Mouse (Mus musculus) embryonic facial prominence, embryonic 14.5 days (tissue): Measurements from ENCODE around the gene Haus6. TPM values are rescaled to one million over a fixed set of nuclear protein-coding genes. Genes with fewer than 3 reads are reported as not detected.

Experiments used
- ATAC-seq: fragments of 200-750 bp; cut with Nextera tagmentation; 2 replicates; pipeline ENCODE4 v1.8.0; 2017; ENCODE audit warnings: low read depth, moderate number of reproducible peaks, moderate TSS enrichment
- DNase-seq: peaks from one replicate; pipeline ENCODE4 v3.0.0-alpha.2; 2015; ENCODE audit warnings: low spot score
- H3K27ac ChIP-seq: fragments of 300-500 bp; sonication (generic); replicated peaks from 2 replicates; pipeline ENCODE4 v1.5.1; 2014; ENCODE audit warnings: low read depth, mild to moderate bottlenecking, low read length, moderate library complexity
- H3K27me3 ChIP-seq: fragments of 300-500 bp; sonication (generic); replicated peaks from 2 replicates; pipeline ENCODE4 v1.6.1; 2014; ENCODE audit warnings: low read length; ENCODE audit not compliant: control insufficient read depth, insufficient read depth
- H3K36me3 ChIP-seq: fragments of 300-500 bp; sonication (generic); 2 replicates; pipeline ENCODE4 v1.6.1; 2014; ENCODE audit warnings: low read length, mixed read lengths; ENCODE audit not compliant: control insufficient read depth, insufficient read depth
- H3K4me1 ChIP-seq: fragments of 300-500 bp; sonication (generic); 2 replicates; pipeline ENCODE4 v1.6.1; 2014; ENCODE audit warnings: antibody characterized with exemption, low read length; ENCODE audit not compliant: control insufficient read depth, insufficient read depth
- H3K4me2 ChIP-seq: fragments of 300-500 bp; sonication (generic); 2 replicates; pipeline ENCODE4 v1.6.1; 2014; ENCODE audit warnings: low read depth, mild to moderate bottlenecking, low read length, moderate library complexity, mixed read lengths
- H3K4me3 ChIP-seq: fragments of 300-500 bp; sonication (generic); 2 replicates; pipeline ENCODE4 v1.5.1; 2014; ENCODE audit warnings: low read depth, mild to moderate bottlenecking, low read length
- H3K9ac ChIP-seq: fragments of 300-500 bp; sonication (generic); 2 replicates; pipeline ENCODE4 v1.6.1; 2014; ENCODE audit warnings: low read depth, mild to moderate bottlenecking, low read length, moderate library complexity, mixed read lengths
- H3K9me3 ChIP-seq: fragments of 300-500 bp; sonication (generic); 2 replicates; pipeline ENCODE4 v1.6.1; 2016; ENCODE audit warnings: low read length; ENCODE audit not compliant: control insufficient read depth
- WGBS: fragments of 180-500 bp; shearing (Covaris S2); extraction: QIAGEN DNeasy Blood & Tissue Kit; methylation state at CpG from one replicate; pipeline ENCODE4 v1.1.7; 2014; 5-methylcytosine and 5-hydroxymethylcytosine counted together
- polyA plus RNA-seq: library from polyadenylated mRNA; unstranded; fragments of >200 nt; fragmentation: Nextera tagmentation; extraction: Ambion mirVana; gene quantifications from 2 replicates; pipeline ENCODE4 v1.2.1, GENCODE M21; 2014

Haus6 gene
- polyA plus RNA-seq, 1 experiment from 2014 or later: 12.2 TPM

- ATAC-seq (no peak), DNase-seq (no peak)
- Histone ChIP-seq H3K27me3 (no peaks in the 10 kb centered on the region), H3K9ac (no peak overlapping the region), H3K36me3 (no peaks in the 10 kb centered on the region), H3K4me3 (no peak overlapping the region), H3K4me1 (no peaks in the 10 kb centered on the region), H3K27ac (no peak overlapping the region), H3K4me2 (no peak overlapping the region), H3K9me3 (no peaks in the 10 kb centered on the region)
- 60% methylated on average over 4 of the region's 4 CpGs for WGBS
Measured at GRCm38 (mm10) chr4:86559006-86559405, 52.8 kb downstream of the Haus6 start.

GRCm38 (mm10) chr4:86558228-86558627, 53.6 kb downstream of the Haus6 start, which contains the start of gene Saxo1:
Gene Saxo1, minus strand, starts transcription at chr4:86558328.
- WGBS: 86% methylated on average over 7 of the region's 7 CpGs
- no peak within 1 kb of the TSS for H3K9ac ChIP-seq
- H3K4me3 ChIP-seq: no peak within 1 kb of the TSS
- H3K4me1 ChIP-seq: no peaks in the 10 kb centered on the region
- no peak for ATAC-seq
- H3K36me3 ChIP-seq: no peaks in the 10 kb centered on the region
- no peak for DNase-seq
- no peaks in the 10 kb centered on the region for H3K9me3 ChIP-seq
- no peaks in the 10 kb centered on the region for H3K27me3 ChIP-seq
- H3K27ac ChIP-seq: no peak within 1 kb of the TSS
- H3K4me2 ChIP-seq: no peak within 1 kb of the TSS

GRCm38 (mm10) chr4:86557371-86557770, 54.5 kb downstream of the Haus6 start:
- 71% methylated on average over 7 of the region's 7 CpGs for WGBS

GRCm38 (mm10) chr4:86555035-86555707, 56.7 kb downstream of the Haus6 start:
- Histone ChIP-seq H3K27ac (no peak overlapping the region), H3K36me3 (no peaks in the 10 kb centered on the region), H3K4me3 (no peak overlapping the region), H3K27me3 (no peaks in the 10 kb centered on the region), H3K9me3 (no peaks in the 10 kb centered on the region), H3K4me2 (no peak overlapping the region), H3K9ac (no peak overlapping the region), H3K4me1 (no peaks in the 10 kb centered on the region)
- WGBS: 24% methylated on average over 6 of the region's 6 CpGs
- ATAC-seq (no peak), DNase-seq (peak; percentile 90)

More at GRCm38 (mm10) chr4:86557371-86557770, 54.5 kb downstream of the Haus6 start:
- Histone ChIP-seq H3K9me3 (no peaks in the 10 kb centered on the region), H3K27ac (no peak overlapping the region), H3K36me3 (no peaks in the 10 kb centered on the region), H3K4me2 (no peak overlapping the region), H3K9ac (no peak overlapping the region), H3K27me3 (no peaks in the 10 kb centered on the region), H3K4me3 (no peak overlapping the region), H3K4me1 (no peaks in the 10 kb centered on the region)
- ATAC-seq (peak; percentile 57; the same call in 1 of the 2 replicates), DNase-seq (peak; percentile 21)

GRCm38 (mm10) chr4:86548332-86548731, 63.5 kb downstream of the Haus6 start:
- H3K36me3 ChIP-seq: no peaks in the 10 kb centered on the region
- no peak overlapping the region for H3K4me3 ChIP-seq
- H3K27ac ChIP-seq: no peak overlapping the region
- H3K4me1 ChIP-seq: 0 out of 2 replicates have a peak, but pooled peaks cover 5% of the 10 kb centered on the region
- no peak overlapping the region for H3K9ac ChIP-seq
- no peaks in the 10 kb centered on the region for H3K27me3 ChIP-seq
- no peak overlapping the region for H3K4me2 ChIP-seq
- DNase-seq (no peak), ATAC-seq (no peak)
- H3K9me3 ChIP-seq: no peaks in the 10 kb centered on the region
- WGBS: 78% methylated on average over 9 of the region's 9 CpGs

GRCm38 (mm10) chr4:86545615-86546014, 66.2 kb downstream of the Haus6 start:
- DNase-seq: peak; percentile 75
- Histone ChIP-seq H3K36me3 (no peaks in the 10 kb centered on the region), H3K27me3 (no peaks in the 10 kb centered on the region), H3K9me3 (no peaks in the 10 kb centered on the region), H3K9ac (no peak overlapping the region), H3K4me1 (0 out of 2 replicates have a peak, but pooled peaks cover 5% of the 10 kb centered on the region), H3K27ac (no peak overlapping the region), H3K4me2 (no peak overlapping the region), H3K4me3 (no peak overlapping the region)
- ATAC-seq: no peak
- WGBS: 48% methylated on average over 5 of the region's 5 CpGs

GRCm38 (mm10) chr4:86543999-86544398, 67.9 kb downstream of the Haus6 start:
- Histone ChIP-seq H3K4me1 (0 out of 2 replicates have a peak, but pooled peaks cover 5% of the 10 kb centered on the region), H3K36me3 (no peaks in the 10 kb centered on the region), H3K4me2 (no peak overlapping the region), H3K4me3 (no peak overlapping the region), H3K27ac (no peak overlapping the region), H3K9ac (no peak overlapping the region), H3K27me3 (no peaks in the 10 kb centered on the region), H3K9me3 (no peaks in the 10 kb centered on the region)
- WGBS: 65% methylated on average over 3 of the region's 3 CpGs
- ATAC-seq: no peak
- no peak for DNase-seq

GRCm38 (mm10) chr4:86541573-86541972, 70.3 kb downstream of the Haus6 start:
- DNase-seq (no peak), ATAC-seq (no peak)
- Histone ChIP-seq H3K9me3 (peaks cover 4% of the 10 kb centered on the region; the same call in 1 of the 2 replicates), H3K27me3 (no peaks in the 10 kb centered on the region), H3K4me3 (no peak overlapping the region), H3K4me2 (no peak overlapping the region), H3K9ac (no peak overlapping the region), H3K4me1 (0 out of 2 replicates have a peak, but pooled peaks cover 5% of the 10 kb centered on the region), H3K27ac (no peak overlapping the region), H3K36me3 (no peaks in the 10 kb centered on the region)
- 61% methylated on average over 1 of the region's 1 CpGs for WGBS

GRCm38 (mm10) chr4:86538936-86539335, 72.9 kb downstream of the Haus6 start:
- Histone ChIP-seq H3K9ac (no peak overlapping the region), H3K9me3 (peaks cover 4% of the 10 kb centered on the region; the same call in 1 of the 2 replicates), H3K27ac (no peak overlapping the region), H3K36me3 (no peaks in the 10 kb centered on the region), H3K4me3 (no peak overlapping the region), H3K4me1 (peaks cover 5% of the 10 kb centered on the region), H3K27me3 (no peaks in the 10 kb centered on the region), H3K4me2 (no peak overlapping the region)
- 90% methylated on average over 5 of the region's 5 CpGs for WGBS
- DNase-seq (no peak), ATAC-seq (no peak)
